Mouse (Mus musculus): ENCODE measurements at regions not wholly inside any gene's neighbourhood (a gene's known extent, or its start where the extent isn't known, plus 50 kb on each side); places are given as distances from the start of the nearest gene placed in this dataset.
"Not testable (repeated sequence)": the region's sequence is repeated elsewhere in the genome, so short reads cannot be mapped to it uniquely, and the experiment has no call there.

- no peak for DNase-seq (ENCODE audit: low spot score in 2 of 2)
Observed at GRCm38 (mm10) chr13:57055409-57056195, 159.8 kb upstream of the Trpc7 start.

GRCm38 (mm10) chr13:57053361-57053760, 157.6 kb upstream of the Trpc7 start:
- no peak for DNase-seq (ENCODE audit: low spot score in 2 of 2)

- DNase-seq (ENCODE audit: low spot score in 2 of 2) = not testable (repeated sequence)
Observed at GRCm38 (mm10) chr13:57046130-57046529, 150.3 kb upstream of the Trpc7 start.

- no peak for DNase-seq (ENCODE audit: low spot score in 2 of 2)
Observed at GRCm38 (mm10) chr13:57044455-57044854, 148.7 kb upstream of the Trpc7 start.

- no peak for DNase-seq (ENCODE audit: low spot score in 2 of 2)
Observed at GRCm38 (mm10) chr13:57043316-57043974, 147.7 kb upstream of the Trpc7 start.

GRCm38 (mm10) chr13:57042514-57042913, 146.7 kb upstream of the Trpc7 start:
- no peak for DNase-seq (ENCODE audit: low spot score in 2 of 2)

GRCm38 (mm10) chr13:57032871-57033270, 137.1 kb upstream of the Trpc7 start:
- DNase-seq (ENCODE audit: low spot score in 2 of 2) = no peak

- DNase-seq (ENCODE audit: low spot score in 2 of 2) = no peak
Observed at GRCm38 (mm10) chr13:57017553-57018341, 122.0 kb upstream of the Trpc7 start.

GRCm38 (mm10) chr13:57016465-57017272, 120.9 kb upstream of the Trpc7 start:
- DNase-seq (ENCODE audit: low spot score in 2 of 2) = no peak

- DNase-seq (ENCODE audit: low spot score in 2 of 2) = not testable (repeated sequence)
Observed at GRCm38 (mm10) chr13:57007236-57007635, 111.4 kb upstream of the Trpc7 start.

GRCm38 (mm10) chr13:57003565-57004132, 107.9 kb upstream of the Trpc7 start:
- no peak for DNase-seq (ENCODE audit: low spot score in 2 of 2)

- DNase-seq (ENCODE audit: low spot score in 2 of 2) = no peak
Observed at GRCm38 (mm10) chr13:56992022-56992421, 96.2 kb upstream of the Trpc7 start.

- DNase-seq (ENCODE audit: low spot score in 2 of 2) = no peak
Observed at GRCm38 (mm10) chr13:56974063-56974462, 78.3 kb upstream of the Trpc7 start.

- no peak for DNase-seq (ENCODE audit: low spot score in 2 of 2)
Observed at GRCm38 (mm10) chr13:56955358-56955757, 59.6 kb upstream of the Trpc7 start.

- no peak for DNase-seq (ENCODE audit: low spot score in 2 of 2)
Observed at GRCm38 (mm10) chr13:56948086-56948485, 52.3 kb upstream of the Trpc7 start.

- DNase-seq (ENCODE audit: low spot score in 2 of 2) = no peak
Observed at GRCm38 (mm10) chr13:56947266-56947665, 51.5 kb upstream of the Trpc7 start.
